Comparison of ENCODE assay signal across 8 mouse cellular contexts in genomic region chr1:193263955-193264598, GRCm38 (mm10). TPM values are rescaled to one million over a fixed set of nuclear protein-coding genes. Genes with fewer than 3 reads are reported as not detected.
DNase-seq lines count a peak whose midpoint lies in the region; ATAC-seq lines count a peak whose summit lies in the region.

Hsd11b1 (minus strand) TSS chr1:193264075.

- H3K36me3 ChIP-seq in heart, embryonic 16.5 days (ENCODE audit: control insufficient read depth, insufficient read depth), result no peaks in the 10 kb centered on the region
- no peaks in the 10 kb centered on the region for H3K36me3 ChIP-seq in heart, embryonic 11.5 days (ENCODE audit: control insufficient read depth, insufficient read depth, low read length)
- H3K36me3 ChIP-seq in hindbrain, embryonic 10.5 days, result no peaks in the 10 kb centered on the region

- no peak within 1 kb of the TSS; the same call in 1 of the 2 replicates for H3K4me2 ChIP-seq in heart, embryonic 16.5 days (ENCODE audit: low read depth, low read length)
- no peak within 1 kb of the TSS for H3K4me2 ChIP-seq in heart, embryonic 11.5 days

- peak; percentile 39 for ATAC-seq in heart, embryonic 16.5 days (replicated peaks; ENCODE audit: extremely low read depth, insufficient read depth, low FRiP score)
- ATAC-seq in heart, embryonic 11.5 days (replicated peaks; ENCODE audit: insufficient number of reproducible peaks, low FRiP score, low TSS enrichment), result no peak
- peak; percentile 98 for ATAC-seq in inflammation-experienced regulatory T-cells, adult 6 months
- no peak for ATAC-seq in cerebellum, adult (ENCODE audit: insufficient number of reproducible peaks, low FRiP score, low TSS enrichment)

- no peaks in the 10 kb centered on the region for H3K9me3 ChIP-seq in heart, embryonic 16.5 days (replicated peaks; ENCODE audit: control insufficient read depth, low read length)
- no peaks in the 10 kb centered on the region for H3K9me3 ChIP-seq in heart, embryonic 11.5 days (replicated peaks; ENCODE audit: control insufficient read depth, low read length)
- no peaks in the 10 kb centered on the region for H3K9me3 ChIP-seq in hindbrain, embryonic 10.5 days

- H3K9ac ChIP-seq in heart, embryonic 16.5 days (ENCODE audit: low read length), result no peak within 1 kb of the TSS
- H3K9ac ChIP-seq in heart, embryonic 11.5 days (ENCODE audit: low read depth, low read length), result no peak within 1 kb of the TSS

- H3K27ac ChIP-seq in heart, embryonic 16.5 days (ENCODE audit: low read length), result peak within 1 kb of the TSS; percentile 58; the same call in 1 of the 2 replicates
- no peak within 1 kb of the TSS for H3K27ac ChIP-seq in heart, embryonic 11.5 days (ENCODE audit: low read depth, low read length)
- H3K27ac ChIP-seq in hindbrain, embryonic 10.5 days, result no peak within 1 kb of the TSS

- no peak within 1 kb of the TSS for H3K4me3 ChIP-seq in heart, embryonic 16.5 days (ENCODE audit: low read length)
- H3K4me3 ChIP-seq in heart, embryonic 11.5 days (ENCODE audit: low read depth, low read length), result no peak within 1 kb of the TSS
- no peak within 1 kb of the TSS for H3K4me3 ChIP-seq in hindbrain, embryonic 10.5 days

- WGBS in heart, embryonic 16.5 days, result 57% methylated on average over 5 of the region's 5 CpGs
- WGBS in heart, embryonic 11.5 days (ENCODE audit: insufficient replicate concordance), result 69% methylated on average over 5 of the region's 5 CpGs
- WGBS in hindbrain, embryonic 10.5 days, result 80% methylated on average over 5 of the region's 5 CpGs

- no peaks in the 10 kb centered on the region for H3K27me3 ChIP-seq in heart, embryonic 16.5 days (ENCODE audit: control insufficient read depth, insufficient read depth, low read length)
- H3K27me3 ChIP-seq in heart, embryonic 11.5 days (ENCODE audit: control insufficient read depth, insufficient read depth, low read length), result no peaks in the 10 kb centered on the region
- no peaks in the 10 kb centered on the region for H3K27me3 ChIP-seq in hindbrain, embryonic 10.5 days (ENCODE audit: insufficient read depth, poor library complexity, severe bottlenecking)

- peak; percentile 86 for DNase-seq in T-cell, adult 2 months (ENCODE audit: low spot score)
- DNase-seq in naive thymus-derived CD4-positive, alpha-beta T cell, adult 2 months (ENCODE audit: low read depth), result peak; percentile 90
- DNase-seq in frontal cortex, postnatal 10 days (ENCODE audit: low spot score in 2 of 2), result no peak
- DNase-seq in hindbrain, embryonic 10.5 days (ENCODE audit: low spot score), result no peak

- peaks cover 14% of the 10 kb centered on the region for H3K4me1 ChIP-seq in heart, embryonic 16.5 days (ENCODE audit: control insufficient read depth, insufficient read depth, low read length)
- peaks cover 12% of the 10 kb centered on the region; the same call in 1 of the 2 replicates for H3K4me1 ChIP-seq in heart, embryonic 11.5 days (ENCODE audit: control insufficient read depth, insufficient read depth, low read length)
- H3K4me1 ChIP-seq in hindbrain, embryonic 10.5 days (replicated peaks), result 0 out of 2 replicates have a peak, but pooled peaks cover 3% of the 10 kb centered on the region

RNA-seq across cellular contexts. Expression of gene Hsd11b1, which starts in this region (rescaled TPM):
- polyA plus RNA-seq in heart, embryonic 16.5 days (2015; fragmentation: Nextera tagmentation; extraction: Ambion mirVana), result 3.7 and 9.5 TPM in 2 replicates
- polyA plus RNA-seq in heart, embryonic 11.5 days (2014; fragmentation: Nextera tagmentation; extraction: Ambion mirVana), result 1.6 and 2.2 TPM in 2 replicates
- polyA plus RNA-seq in inflammation-experienced regulatory T-cells, adult 6 months (2017; shearing (Covaris generic)), result 100 to 1,000 TPM; 137 to 252 (median 149) TPM
- polyA plus RNA-seq in hindbrain, embryonic 10.5 days (2016; fragmentation: Nextera tagmentation; extraction: Ambion mirVana), result not detected in 2 replicates

Comparison
In these comparisons a context has a peak if more than half of its experiments do, and no peak if none do; other contexts are left out.
1. RNA of gene Hsd11b1 (polyA plus RNA-seq): 137 to 252 TPM in inflammation-experienced regulatory T-cells, adult 6 months; 3.7 to 9.5 TPM in heart, embryonic 16.5 days, 1.6 to 2.2 TPM in heart, embryonic 11.5 days and not detected in hindbrain, embryonic 10.5 days; every median in the first group is over 10 times any median in the second.
2. ATAC-seq: peak in heart, embryonic 16.5 days (single experiment) and inflammation-experienced regulatory T-cells, adult 6 months (single experiment); none in heart, embryonic 11.5 days (single experiment) and cerebellum, adult (single experiment).
3. DNase-seq: peak in T-cell, adult 2 months (single experiment) and naive thymus-derived CD4-positive, alpha-beta T cell, adult 2 months (single experiment); none in frontal cortex, postnatal 10 days (0 of 2) and hindbrain, embryonic 10.5 days (single experiment).